ENCODE assay signal across 8 mouse cellular contexts in the genomic region with DNA sequence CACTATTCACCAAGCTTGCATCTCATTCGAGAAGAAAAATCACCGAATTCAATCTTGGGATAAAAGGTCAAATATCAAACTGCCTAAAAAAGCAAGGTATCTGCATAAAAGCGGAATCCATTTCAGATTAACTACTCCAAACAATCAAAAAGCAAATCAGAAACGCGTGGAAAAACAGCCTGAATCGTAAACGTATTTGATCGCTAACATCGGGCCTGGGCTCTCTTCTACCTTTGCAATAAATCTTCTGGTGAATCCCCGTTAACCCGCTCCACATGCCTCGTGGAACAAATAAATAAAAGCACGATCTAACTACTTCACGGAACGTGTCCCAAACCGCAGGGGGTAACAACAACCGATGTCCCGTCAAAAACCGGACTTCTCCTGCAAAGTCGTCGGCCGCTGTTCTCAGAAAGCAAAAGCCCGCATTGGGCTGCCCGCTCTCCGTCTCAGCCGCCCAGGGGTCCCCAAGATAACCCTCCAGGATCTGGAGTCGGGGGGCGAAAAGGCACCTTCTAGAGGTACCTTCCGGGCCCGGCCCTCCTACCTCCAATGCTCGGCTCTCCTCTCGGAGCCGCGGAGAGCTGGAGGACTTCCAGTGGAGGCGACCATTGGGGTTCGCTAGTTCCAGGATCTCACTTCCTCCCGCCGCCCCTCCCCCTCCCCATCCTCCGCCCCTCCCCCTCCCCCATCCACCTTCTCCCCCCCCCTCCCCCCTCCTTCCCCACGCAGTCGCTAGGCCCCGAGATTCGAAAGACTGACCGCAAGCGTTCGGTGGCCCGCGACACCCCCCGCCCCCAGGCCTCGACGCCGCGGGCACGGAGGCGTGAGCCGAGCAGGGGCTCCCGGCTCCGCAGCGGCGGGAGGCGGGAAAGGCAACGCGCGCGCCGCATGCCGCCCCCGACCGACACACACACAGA. TPM values are rescaled to one million over a fixed set of nuclear protein-coding genes. Genes with fewer than 3 reads are reported as not detected.
DNase-seq lines count a peak whose midpoint lies in the region; ATAC-seq lines count a peak whose summit lies in the region.

No protein-coding gene starts in this region.

- H3K4me3 ChIP-seq in intestine, embryonic 14.5 days (ENCODE audit: low read depth, low read length): peak overlapping the region; percentile 67
- peak overlapping the region; percentile 63 for H3K4me3 ChIP-seq in limb, embryonic 11.5 days (ENCODE audit: low read depth, low read length)
- H3K4me3 ChIP-seq in midbrain, embryonic 12.5 days: peak overlapping the region; percentile 67

- H3K4me1 ChIP-seq in intestine, embryonic 14.5 days (replicated peaks; ENCODE audit: control insufficient read depth, insufficient read depth, low read length): no peaks in the 10 kb centered on the region; the same call in 1 of the 2 replicates
- no peaks in the 10 kb centered on the region for H3K4me1 ChIP-seq in limb, embryonic 11.5 days (ENCODE audit: control insufficient read depth, insufficient read depth, low read length)
- H3K4me1 ChIP-seq in midbrain, embryonic 12.5 days: 0 out of 2 replicates have a peak, but pooled peaks cover 4% of the 10 kb centered on the region

- intact Hi-C loops in heart, postnatal 25 days (cut with DNase I): loop anchor here (5.0 kb wide), 1 partner anchor 84 kb away; a partner anchor contains a TSS

- peak overlapping the region; percentile 92 for H3K9ac ChIP-seq in intestine, embryonic 14.5 days (ENCODE audit: low read length)
- H3K9ac ChIP-seq in limb, embryonic 11.5 days (ENCODE audit: low read length): peak overlapping the region; percentile 96
- peak overlapping the region; percentile 81 for H3K9ac ChIP-seq in midbrain, embryonic 12.5 days (replicated peaks)

- H3K27me3 ChIP-seq in intestine, embryonic 14.5 days (replicated peaks; ENCODE audit: control insufficient read depth, insufficient read depth, low read length): no peaks in the 10 kb centered on the region
- no peaks in the 10 kb centered on the region for H3K27me3 ChIP-seq in limb, embryonic 11.5 days (ENCODE audit: control insufficient read depth, insufficient read depth, low read length)
- H3K27me3 ChIP-seq in midbrain, embryonic 12.5 days: no peaks in the 10 kb centered on the region

- peak overlapping the region; percentile 93 for H3K27ac ChIP-seq in intestine, embryonic 14.5 days (ENCODE audit: low read depth)
- peak overlapping the region; percentile 92 for H3K27ac ChIP-seq in limb, embryonic 11.5 days (replicated peaks; ENCODE audit: low read depth, low read length)
- peak overlapping the region; percentile 92 for H3K27ac ChIP-seq in midbrain, embryonic 12.5 days (replicated peaks)

- H3K4me2 ChIP-seq in intestine, embryonic 14.5 days (ENCODE audit: low read length): peak overlapping the region; percentile 61
- H3K4me2 ChIP-seq in limb, embryonic 11.5 days (ENCODE audit: low read depth, severe bottlenecking): peak overlapping the region; percentile 28
- H3K4me2 ChIP-seq in midbrain, embryonic 12.5 days (replicated peaks): peak overlapping the region; percentile 53

- no peaks in the 10 kb centered on the region for H3K9me3 ChIP-seq in intestine, embryonic 14.5 days (ENCODE audit: control insufficient read depth, low read length)
- H3K9me3 ChIP-seq in limb, embryonic 11.5 days (ENCODE audit: control insufficient read depth, low read length): no peaks in the 10 kb centered on the region
- H3K9me3 ChIP-seq in midbrain, embryonic 12.5 days: no peaks in the 10 kb centered on the region

- peak; percentile 48 to 56 for DNase-seq in heart, adult 18-20 months
- no peak for DNase-seq in heart, postnatal 25 days (ENCODE audit: low spot score)
- DNase-seq in cerebellum, postnatal 10 days: peak; percentile 77 to 82
- peak; percentile 22 for DNase-seq in gastrocnemius, adult 18-20 months (ENCODE audit: low spot score)
- DNase-seq in intestine, embryonic 14.5 days (ENCODE audit: low spot score): peak; percentile 70
- DNase-seq in limb, embryonic 11.5 days (ENCODE audit: low spot score): peak; percentile 56
- peak; percentile 19 to 30 for DNase-seq in spleen, postnatal 36 days (ENCODE audit: low spot score in 2 of 2)

- H3K36me3 ChIP-seq in intestine, embryonic 14.5 days (ENCODE audit: control insufficient read depth, insufficient read depth, low read length): no peaks in the 10 kb centered on the region
- H3K36me3 ChIP-seq in limb, embryonic 11.5 days (ENCODE audit: control insufficient read depth, insufficient read depth, low read length): 0 out of 2 replicates have a peak, but pooled peaks cover 2% of the 10 kb centered on the region
- H3K36me3 ChIP-seq in midbrain, embryonic 12.5 days: no peaks in the 10 kb centered on the region

- 17% methylated on average over 36 of the region's 69 CpGs for WGBS in intestine, embryonic 14.5 days
- 29% methylated on average over 39 of the region's 69 CpGs for WGBS in limb, embryonic 11.5 days
- 19% methylated on average over 54 of the region's 69 CpGs for WGBS in midbrain, embryonic 12.5 days

- peak; percentile 66 for ATAC-seq in intestine, embryonic 14.5 days (replicated peaks; ENCODE audit: low FRiP score, low TSS enrichment, low read depth)
- ATAC-seq in limb, embryonic 11.5 days (ENCODE audit: insufficient number of reproducible peaks, low FRiP score, low TSS enrichment, low read depth): peak; percentile 49; the same call in 1 of the 2 replicates
- ATAC-seq in midbrain, embryonic 12.5 days (ENCODE audit: low FRiP score, low read depth): peak; percentile 71

RNA-seq across cellular contexts. Expression of a gene that starts 1.0 kb away (rescaled TPM):
- 10 to 100 TPM; 48.2 to 61.5 TPM for total RNA-seq in heart, adult 18-20 months (2021)
- 10 to 100 TPM; 63.9 to 73.3 TPM for total RNA-seq in heart, postnatal 25 days (2021)
- total RNA-seq in gastrocnemius, adult 18-20 months (2021): 10 to 100 TPM; 32.3 to 32.5 TPM
- polyA plus RNA-seq in intestine, embryonic 14.5 days (2014; fragmentation: Nextera tagmentation; extraction: Ambion mirVana): 151 and 168 TPM in 2 replicates
- 216 and 244 TPM in 2 replicates for polyA plus RNA-seq in limb, embryonic 11.5 days (2014; fragmentation: Nextera tagmentation; extraction: Ambion mirVana)
- 235 and 239 TPM in 2 replicates for polyA plus RNA-seq in midbrain, embryonic 12.5 days (2016; fragmentation: Nextera tagmentation; extraction: Ambion mirVana)
